Mouse (Mus musculus) liver, adult 2 months (tissue): Measurements from ENCODE around the gene Dock9. TPM values are rescaled to one million over a fixed set of nuclear protein-coding genes. Genes with fewer than 3 reads are reported as not detected.

Source experiments
- DNase-seq: peaks from one replicate; pipeline ENCODE4 v3.0.0-alpha.2; 2011; ENCODE audit warnings: low read depth, low spot score; ENCODE audit errors: extremely low read depth
- H3K27ac ChIP-seq: fragments of 200-500 bp; replicated peaks from 2 replicates; pipeline ENCODE4 v1.5.1; 2012; ENCODE audit warnings: low read depth, mild to moderate bottlenecking, control low read depth, inconsistent platforms, low read length; ENCODE audit not compliant: insufficient read depth
- H3K27me3 ChIP-seq: fragments of 200-500 bp; 2 replicates; pipeline ENCODE4 v1.6.1; 2012; ENCODE audit warnings: mild to moderate bottlenecking, moderate library complexity, low read length, inconsistent platforms; ENCODE audit not compliant: control insufficient read depth, insufficient read depth
- H3K36me3 ChIP-seq: fragments of 200-500 bp; 2 replicates; pipeline ENCODE4 v1.6.1; 2012; ENCODE audit warnings: low read length, inconsistent platforms; ENCODE audit not compliant: control insufficient read depth, insufficient read depth
- H3K4me1 ChIP-seq: fragments of 200-500 bp; 2 replicates; pipeline ENCODE4 v1.6.1; 2011; ENCODE audit warnings: low read length; ENCODE audit not compliant: control insufficient read depth, insufficient read depth
- H3K4me3 ChIP-seq: fragments of 200-500 bp; 2 replicates; pipeline ENCODE4 v1.5.1; 2011; ENCODE audit warnings: low read depth, mild to moderate bottlenecking, control low read depth, low read length, moderate library complexity; ENCODE audit not compliant: insufficient read depth
- H3K79me2 ChIP-seq: fragments of 200-500 bp; 2 replicates; pipeline ENCODE4 v1.6.1; 2012; ENCODE audit warnings: inconsistent platforms, mild to moderate bottlenecking, low read length, moderate library complexity; ENCODE audit not compliant: control insufficient read depth, insufficient read depth
- H3K9ac ChIP-seq: fragments of 200-500 bp; 2 replicates; pipeline ENCODE4 v1.6.1; 2012; ENCODE audit warnings: low read depth, mild to moderate bottlenecking, control low read depth, inconsistent platforms, low read length
- CTCF ChIP-seq: fragments of 200-500 bp; IDR thresholded peaks from 2 replicates; pipeline ENCODE4 v1.5.1; 2011; ENCODE audit warnings: low read depth, low read length, control low read depth
- POLR2A ChIP-seq: fragments of 200-500 bp; IDR thresholded peaks from 2 replicates; pipeline ENCODE4 v1.6.1; 2011; ENCODE audit warnings: low read length, control low read depth; ENCODE audit not compliant: insufficient read depth; ENCODE audit errors: extremely low read depth
- WGBS: fragments of 180-500 bp; shearing (Covaris S2); methylation state at CpG from one replicate; pipeline ENCODE4 v1.1.7; 2018; 5-methylcytosine and 5-hydroxymethylcytosine counted together
- polyA plus RNA-seq: library from polyadenylated mRNA; depleted of rRNA; stranded (reverse); fragments of >200 nt; gene quantifications from 2 replicates; pipeline ENCODE4 v1.2.3, GENCODE M21; 2012
- total RNA-seq: library from RNA; depleted of rRNA; stranded (reverse); fragments of >200 nt; gene quantifications from 2 replicates; pipeline ENCODE4 v1.2.3, GENCODE M21; 2014

Gene Dock9
- total and polyA plus RNA-seq, 2 experiments = 3.8 to 11.4 TPM

GRCm38 (mm10) chr14:121585906-121586765 is 211.5 kb downstream of the Dock9 start:
- WGBS = 86% methylated on average over 21 of the region's 21 CpGs
- Histone ChIP-seq H3K4me1 (no peaks in the 10 kb centered on the region), H3K4me3 (no peak overlapping the region)

GRCm38 (mm10) chr14:121579055-121579454 is 218.6 kb downstream of the Dock9 start:
- peaks cover 8% of the 10 kb centered on the region; the same call in 1 of the 2 replicates for H3K36me3 ChIP-seq
- H3K4me3 ChIP-seq = no peak overlapping the region
- no peaks in the 10 kb centered on the region for H3K79me2 ChIP-seq
- H3K27me3 ChIP-seq = no peaks in the 10 kb centered on the region
- DNase-seq = peak; percentile 13
- TF ChIP-seq CTCF = peak; percentile 58; the same call in 1 of the 2 replicates
- no peak for TF ChIP-seq POLR2A
- 48% methylated on average over 3 of the region's 3 CpGs for WGBS
- H3K4me1 ChIP-seq = no peaks in the 10 kb centered on the region
- no peak overlapping the region for H3K9ac ChIP-seq
- H3K27ac ChIP-seq = no peak overlapping the region

More at GRCm38 (mm10) chr14:121585906-121586765, 211.5 kb downstream of the Dock9 start:
- TF ChIP-seq POLR2A = no peak
- no peak for TF ChIP-seq CTCF
- no peak overlapping the region for H3K9ac ChIP-seq
- H3K27ac ChIP-seq = no peak overlapping the region
- H3K36me3 ChIP-seq = peaks cover 4% of the 10 kb centered on the region; the same call in 1 of the 2 replicates
- DNase-seq = no peak
- no peaks in the 10 kb centered on the region for H3K79me2 ChIP-seq
- H3K27me3 ChIP-seq = no peaks in the 10 kb centered on the region

- DNase-seq = no peak
- TF ChIP-seq POLR2A (no peak), CTCF (no peak)
Observed at GRCm38 (mm10) chr14:121573391-121573790, 224.2 kb downstream of the Dock9 start.

GRCm38 (mm10) chr14:121566794-121567201 is 230.8 kb downstream of the Dock9 start:
- Histone ChIP-seq H3K27ac (no peak overlapping the region), H3K9ac (no peak overlapping the region), H3K4me3 (no peak overlapping the region), H3K79me2 (no peaks in the 10 kb centered on the region), H3K27me3 (no peaks in the 10 kb centered on the region), H3K4me1 (no peaks in the 10 kb centered on the region), H3K36me3 (no peaks in the 10 kb centered on the region)
- WGBS = 92% methylated on average over 9 of the region's 9 CpGs
- no peak for TF ChIP-seq POLR2A
- no peak for TF ChIP-seq CTCF
- DNase-seq = no peak

More at GRCm38 (mm10) chr14:121573391-121573790, 224.2 kb downstream of the Dock9 start:
- no peaks in the 10 kb centered on the region for H3K79me2 ChIP-seq
- no peak overlapping the region for H3K27ac ChIP-seq
- no peaks in the 10 kb centered on the region for H3K4me1 ChIP-seq
- no peaks in the 10 kb centered on the region for H3K27me3 ChIP-seq
- H3K9ac ChIP-seq = no peak overlapping the region
- H3K4me3 ChIP-seq = no peak overlapping the region
- H3K36me3 ChIP-seq = peaks cover 4% of the 10 kb centered on the region; the same call in 1 of the 2 replicates
- WGBS = 95% methylated on average over 5 of the region's 5 CpGs

- TF ChIP-seq CTCF = no peak
- no peak for TF ChIP-seq POLR2A
- WGBS = 89% methylated on average over 6 of the region's 6 CpGs
- no peak overlapping the region for H3K27ac ChIP-seq
- no peaks in the 10 kb centered on the region for H3K79me2 ChIP-seq
- no peaks in the 10 kb centered on the region for H3K36me3 ChIP-seq
- H3K27me3 ChIP-seq = no peaks in the 10 kb centered on the region
- H3K9ac ChIP-seq = no peak overlapping the region
- no peaks in the 10 kb centered on the region for H3K4me1 ChIP-seq
- H3K4me3 ChIP-seq = no peak overlapping the region
- DNase-seq = no peak
Observed at GRCm38 (mm10) chr14:121565930-121566329, 231.7 kb downstream of the Dock9 start.

GRCm38 (mm10) chr14:121564656-121565055 is 233.0 kb downstream of the Dock9 start:
- H3K4me3 ChIP-seq = no peak overlapping the region
- H3K79me2 ChIP-seq = no peaks in the 10 kb centered on the region
- no peak overlapping the region for H3K27ac ChIP-seq
- WGBS = 87% methylated on average over 7 of the region's 7 CpGs
- no peak for TF ChIP-seq CTCF
- TF ChIP-seq POLR2A = no peak
- no peaks in the 10 kb centered on the region for H3K4me1 ChIP-seq
- H3K9ac ChIP-seq = no peak overlapping the region
- DNase-seq = no peak
- no peaks in the 10 kb centered on the region for H3K27me3 ChIP-seq
- 0 out of 2 replicates have a peak, but pooled peaks cover 2% of the 10 kb centered on the region for H3K36me3 ChIP-seq
